Mouse (Mus musculus) forebrain, embryonic 14.5 days (tissue): ENCODE results near the gene Pecr. TPM values are rescaled to one million over a fixed set of nuclear protein-coding genes. Genes with fewer than 3 reads are reported as not detected.
A peak's percentile ranks its signal among the peaks of the same experiment; 100 is the strongest.

Experiments
- ATAC-seq: fragments of 200-750 bp; cut with Nextera tagmentation; 2 replicates; pipeline ENCODE4 v1.8.0; 2017; ENCODE audit warnings: mild to moderate bottlenecking, moderate library complexity
- DNase-seq: peaks from one replicate; pipeline ENCODE4 v3.0.0-alpha.2; 2015; ENCODE audit warnings: low spot score
- H3K27ac ChIP-seq: fragments of 300-500 bp; sonication (generic); 2 replicates; pipeline ENCODE4 v1.5.1; 2014; ENCODE audit warnings: low read depth, mild to moderate bottlenecking, control low read depth, low read length, moderate library complexity
- H3K27me3 ChIP-seq: fragments of 300-500 bp; sonication (generic); replicated peaks from 2 replicates; pipeline ENCODE4 v1.6.1; 2014; ENCODE audit warnings: low read length, control low read depth, mixed read lengths; ENCODE audit not compliant: control insufficient read depth, insufficient read depth
- H3K36me3 ChIP-seq: fragments of 300-500 bp; sonication (generic); 2 replicates; pipeline ENCODE4 v1.6.1; 2014; ENCODE audit warnings: low read length, control low read depth; ENCODE audit not compliant: control insufficient read depth, insufficient read depth
- H3K4me1 ChIP-seq: fragments of 300-500 bp; sonication (generic); 2 replicates; pipeline ENCODE4 v1.6.1; 2014; ENCODE audit warnings: antibody characterized with exemption, low read length, control low read depth; ENCODE audit not compliant: control insufficient read depth, insufficient read depth
- H3K4me2 ChIP-seq: fragments of 300-500 bp; sonication (generic); 2 replicates; pipeline ENCODE4 v1.6.1; 2014; ENCODE audit warnings: mild to moderate bottlenecking, control low read depth, low read length
- H3K4me3 ChIP-seq: fragments of 300-500 bp; sonication (generic); 2 replicates; pipeline ENCODE4 v1.5.1; 2014; ENCODE audit warnings: low read depth, low read length, control low read depth
- H3K9ac ChIP-seq: fragments of 300-500 bp; sonication (generic); 2 replicates; pipeline ENCODE4 v1.6.1; 2014; ENCODE audit warnings: mild to moderate bottlenecking, low read length, control low read depth, moderate library complexity
- H3K9me3 ChIP-seq: fragments of 300-500 bp; sonication (generic); replicated peaks from 2 replicates; pipeline ENCODE4 v1.6.1; 2016; ENCODE audit warnings: low read length, control low read depth, mixed read lengths; ENCODE audit not compliant: control insufficient read depth
- WGBS: fragments of 180-500 bp; shearing (Covaris S2); extraction: QIAGEN DNeasy Blood & Tissue Kit; methylation state at CpG from one replicate; pipeline ENCODE4 v1.1.7; 2014; 5-methylcytosine and 5-hydroxymethylcytosine counted together
- polyA plus RNA-seq: library from polyadenylated mRNA; unstranded; fragments of >200 nt; fragmentation: Nextera tagmentation; extraction: Ambion mirVana; gene quantifications from 2 replicates; pipeline ENCODE4 v1.2.1, GENCODE M21; 2014

The Pecr gene
- polyA plus RNA-seq: 8.4 and 10.3 TPM in 2 replicates

GRCm38 (mm10) chr1:72283992-72284485 is at the start of gene Pecr, which contains the start of gene Tmem169:
Gene Pecr (minus strand): TSS chr1:72284314.
Gene Tmem169 (plus strand): TSS chr1:72284369.
- H3K36me3 ChIP-seq: 0 out of 2 replicates have a peak, but pooled peaks cover under 1% of the 10 kb centered on the region
- H3K9me3 ChIP-seq: no peaks in the 10 kb centered on the region
- peaks cover 18% of the 10 kb centered on the region for H3K4me1 ChIP-seq
- WGBS: under 1% methylated on average over 30 of the region's 30 CpGs
- H3K4me3 ChIP-seq: peak within 1 kb of the TSS; percentile 48
- peak within 1 kb of the TSS; percentile 65 for H3K9ac ChIP-seq
- peak; percentile 99 for ATAC-seq
- peak within 1 kb of the TSS; percentile 89 for H3K4me2 ChIP-seq
- DNase-seq: peak; percentile 95
- no peaks in the 10 kb centered on the region for H3K27me3 ChIP-seq
- H3K27ac ChIP-seq: peak within 1 kb of the TSS; percentile 55

DNA sequence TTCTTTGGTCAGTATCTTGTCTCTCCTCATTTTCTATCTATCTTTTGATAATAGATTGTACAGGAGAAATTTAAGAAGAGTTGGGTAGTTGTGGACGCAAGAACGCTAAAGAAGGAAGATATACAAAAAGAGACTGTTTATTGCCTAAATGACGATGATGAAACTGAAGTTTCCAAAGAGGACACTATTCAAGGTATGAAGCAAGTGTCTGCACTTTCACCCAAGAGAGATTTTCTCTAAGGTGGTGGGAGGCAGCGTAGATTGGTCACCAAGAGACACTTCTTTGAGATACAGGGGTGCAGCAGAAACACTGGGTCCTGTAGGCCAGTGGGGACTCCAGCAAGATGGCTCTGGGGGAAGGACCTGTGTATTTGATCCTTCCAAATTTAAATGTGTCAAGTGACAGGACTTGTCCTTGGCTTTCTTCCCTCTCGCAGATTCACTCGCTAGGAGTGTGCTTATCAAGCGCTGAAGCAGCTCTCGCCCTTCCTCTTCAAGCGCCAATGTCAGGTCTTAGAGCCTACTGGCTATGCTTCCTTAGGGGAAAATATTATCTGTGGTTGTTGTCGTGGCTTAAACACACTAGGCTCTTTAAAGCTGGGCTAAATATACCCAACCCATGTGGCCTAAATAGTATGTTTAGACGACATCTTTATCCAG is 42.2 kb upstream of the Pecr start:
- WGBS: 94% methylated on average over 11 of the region's 11 CpGs
- Histone ChIP-seq H3K27ac (no peak overlapping the region), H3K9me3 (no peaks in the 10 kb centered on the region), H3K4me2 (no peak overlapping the region), H3K27me3 (no peaks in the 10 kb centered on the region), H3K4me1 (no peaks in the 10 kb centered on the region), H3K9ac (no peak overlapping the region), H3K36me3 (peaks cover 48% of the 10 kb centered on the region), H3K4me3 (no peak overlapping the region)
- ATAC-seq (no peak), DNase-seq (no peak)

DNA sequence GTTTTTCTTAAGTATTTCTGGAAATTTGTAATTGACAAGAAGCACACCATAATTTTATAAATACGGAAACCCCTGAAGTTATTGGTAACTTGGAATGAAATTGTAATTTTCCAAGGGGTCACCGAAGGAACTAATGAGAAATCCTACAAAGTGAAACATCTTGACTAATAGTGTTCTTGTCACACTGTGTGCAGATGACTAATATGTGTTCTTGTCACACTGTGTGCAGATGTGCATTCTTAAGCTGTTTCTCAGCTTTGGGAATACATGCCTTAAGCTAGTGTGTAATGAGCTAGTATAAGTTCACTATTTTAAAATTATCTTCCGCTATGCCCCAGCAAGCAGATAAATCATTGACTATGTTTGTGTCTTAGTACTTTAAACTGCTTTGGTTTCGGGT is 39.1 kb upstream of the Pecr start:
- Histone ChIP-seq H3K27ac (no peak overlapping the region), H3K9me3 (no peaks in the 10 kb centered on the region), H3K9ac (no peak overlapping the region), H3K4me1 (no peaks in the 10 kb centered on the region), H3K27me3 (no peaks in the 10 kb centered on the region), H3K4me2 (no peak overlapping the region), H3K36me3 (peaks cover 46% of the 10 kb centered on the region), H3K4me3 (no peak overlapping the region)
- ATAC-seq: no peak
- DNase-seq: no peak
- WGBS: 95% methylated on average over 4 of the region's 4 CpGs

DNA sequence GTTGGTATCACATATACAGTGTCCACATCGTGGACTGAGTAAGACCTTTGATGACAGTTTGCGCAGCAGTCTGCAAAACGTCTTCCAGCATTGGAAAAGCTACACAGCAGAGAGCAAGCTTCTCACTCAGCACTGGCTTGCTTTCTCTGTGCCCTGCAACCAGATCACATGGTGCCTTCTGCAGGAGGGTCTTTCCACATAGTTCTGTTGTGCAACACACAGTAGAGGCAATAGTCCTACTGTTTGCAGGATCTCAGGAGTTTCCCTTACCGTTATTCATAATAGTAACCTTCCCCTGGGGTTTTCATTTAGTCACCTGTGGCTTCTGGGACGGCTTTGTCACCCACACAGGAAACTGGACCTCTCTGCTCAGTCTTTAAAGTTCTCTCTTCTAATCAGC is 36.6 kb upstream of the Pecr start:
- H3K4me1 ChIP-seq: no peaks in the 10 kb centered on the region
- no peak overlapping the region for H3K27ac ChIP-seq
- no peak overlapping the region for H3K9ac ChIP-seq
- no peak overlapping the region for H3K4me2 ChIP-seq
- H3K27me3 ChIP-seq: no peaks in the 10 kb centered on the region
- ATAC-seq (no peak), DNase-seq (no peak)
- peaks cover 35% of the 10 kb centered on the region for H3K36me3 ChIP-seq
- WGBS: 91% methylated on average over 5 of the region's 5 CpGs
- H3K4me3 ChIP-seq: no peak overlapping the region
- H3K9me3 ChIP-seq: no peaks in the 10 kb centered on the region

DNA sequence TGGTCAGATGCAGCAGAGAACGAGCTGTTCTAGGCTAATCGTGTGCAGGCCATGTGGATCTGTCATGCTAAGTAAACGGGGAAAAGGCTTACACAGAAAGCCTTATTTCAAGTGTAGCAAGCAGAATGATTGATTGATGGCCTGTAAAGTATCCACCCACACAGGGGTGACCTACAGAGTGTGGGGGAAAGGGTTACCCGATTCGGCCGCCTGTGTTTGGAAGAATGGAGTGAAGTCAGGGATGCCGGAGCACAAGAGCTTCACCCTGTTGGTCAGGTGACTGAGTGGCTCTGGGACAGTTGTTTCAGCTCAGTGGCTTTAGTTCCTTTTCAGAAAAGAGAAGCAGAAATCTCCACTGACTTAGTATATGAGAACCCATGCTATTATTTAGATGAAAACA is 32.8 kb upstream of the Pecr start:
- Histone ChIP-seq H3K9ac (no peak overlapping the region), H3K9me3 (no peaks in the 10 kb centered on the region), H3K36me3 (peaks cover 32% of the 10 kb centered on the region), H3K27me3 (no peaks in the 10 kb centered on the region), H3K4me1 (no peaks in the 10 kb centered on the region), H3K4me2 (no peak overlapping the region), H3K4me3 (no peak overlapping the region), H3K27ac (no peak overlapping the region)
- no peak for DNase-seq
- 85% methylated on average over 7 of the region's 7 CpGs for WGBS
- no peak for ATAC-seq

DNA sequence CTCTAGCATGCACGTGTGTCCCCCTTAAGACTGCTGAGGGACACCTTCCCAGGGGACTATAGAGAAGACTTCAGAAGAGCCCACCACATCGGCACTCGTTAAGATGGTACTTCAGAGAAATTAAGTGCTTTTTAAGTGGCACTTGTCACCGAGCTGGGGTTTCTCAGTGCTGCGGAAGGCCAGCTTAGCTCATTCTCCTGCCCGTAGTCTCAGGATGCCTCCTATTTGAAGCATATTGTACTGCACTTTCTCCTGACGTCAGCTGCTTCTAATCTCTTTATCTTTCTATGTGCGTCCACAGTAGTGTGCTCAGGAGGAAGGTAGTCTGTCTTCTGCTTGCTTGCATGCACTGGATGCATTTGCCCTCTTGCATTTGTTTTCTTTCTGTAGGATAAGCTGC is 32.3 kb upstream of the Pecr start:
- Histone ChIP-seq H3K4me1 (no peaks in the 10 kb centered on the region), H3K36me3 (peaks cover 32% of the 10 kb centered on the region), H3K9me3 (no peaks in the 10 kb centered on the region), H3K27ac (no peak overlapping the region), H3K4me3 (no peak overlapping the region), H3K27me3 (no peaks in the 10 kb centered on the region), H3K4me2 (no peak overlapping the region), H3K9ac (no peak overlapping the region)
- no peak for ATAC-seq
- DNase-seq: no peak
- WGBS: 65% methylated on average over 8 of the region's 8 CpGs

GRCm38 (mm10) chr1:72315447-72315846 is 31.3 kb upstream of the Pecr start:
- H3K36me3 ChIP-seq: peaks cover 25% of the 10 kb centered on the region
- no peak overlapping the region for H3K9ac ChIP-seq
- no peaks in the 10 kb centered on the region for H3K9me3 ChIP-seq
- WGBS: 99% methylated on average over 4 of the region's 4 CpGs
- DNase-seq (no peak), ATAC-seq (no peak)
- no peak overlapping the region for H3K4me2 ChIP-seq
- H3K4me3 ChIP-seq: no peak overlapping the region
- H3K27me3 ChIP-seq: no peaks in the 10 kb centered on the region
- no peaks in the 10 kb centered on the region for H3K4me1 ChIP-seq
- H3K27ac ChIP-seq: no peak overlapping the region

DNA sequence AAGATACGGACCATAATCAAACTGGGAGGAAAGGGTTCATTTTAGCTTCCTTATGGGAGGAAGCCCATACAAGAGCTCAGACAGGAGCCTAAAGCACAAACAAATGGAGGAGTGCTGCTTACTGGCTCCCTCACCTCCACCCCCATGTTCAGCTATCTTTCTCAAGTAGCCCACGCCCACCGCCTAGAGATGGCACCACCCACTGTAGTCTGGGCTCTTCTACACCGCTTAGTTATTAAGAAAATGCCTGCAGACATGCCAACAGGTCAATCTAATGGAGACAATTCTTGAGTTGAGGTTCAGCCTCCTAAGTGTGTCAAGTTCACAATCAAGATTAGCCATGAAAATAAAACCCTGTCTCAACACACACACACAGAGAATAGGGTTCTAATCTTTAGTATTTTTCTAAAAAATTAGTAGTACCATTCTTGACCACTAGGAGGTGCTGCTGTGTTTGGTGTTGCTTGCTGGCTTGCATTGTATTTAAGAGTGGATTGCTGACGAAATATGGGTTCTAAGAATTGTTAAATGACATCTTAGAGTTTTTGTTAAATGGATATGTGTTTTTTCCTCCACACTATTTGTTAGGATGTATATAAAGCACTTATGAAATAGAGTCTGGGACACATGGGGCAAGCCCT is 29.4 kb upstream of the Pecr start:
- ATAC-seq: peak; percentile 59; the same call in 1 of the 2 replicates

More for the DNA sequence above, 29.4 kb upstream of the Pecr start:
- no peak overlapping the region for H3K27ac ChIP-seq
- DNase-seq: peak; percentile 70
- WGBS: 74% methylated on average over 5 of the region's 5 CpGs
- no peaks in the 10 kb centered on the region for H3K27me3 ChIP-seq
- H3K9ac ChIP-seq: no peak overlapping the region
- no peaks in the 10 kb centered on the region for H3K9me3 ChIP-seq
- H3K36me3 ChIP-seq: peaks cover 12% of the 10 kb centered on the region
- H3K4me1 ChIP-seq: no peaks in the 10 kb centered on the region
- no peak overlapping the region for H3K4me3 ChIP-seq
- H3K4me2 ChIP-seq: no peak overlapping the region
